Mouse (Mus musculus) embryo, embryonic 9.5 days (tissue): ENCODE measurements around the gene Fam222b.
"Not testable (repeated sequence)": the region's sequence is repeated elsewhere in the genome, so short reads cannot be mapped to it uniquely, and the experiment has no call there.

Experiments
- DNase-seq: peaks from one replicate; pipeline ENCODE4 v3.0.0-alpha.2; 2017; ENCODE audit errors: extremely low spot score

The Fam222b gene

DNA sequence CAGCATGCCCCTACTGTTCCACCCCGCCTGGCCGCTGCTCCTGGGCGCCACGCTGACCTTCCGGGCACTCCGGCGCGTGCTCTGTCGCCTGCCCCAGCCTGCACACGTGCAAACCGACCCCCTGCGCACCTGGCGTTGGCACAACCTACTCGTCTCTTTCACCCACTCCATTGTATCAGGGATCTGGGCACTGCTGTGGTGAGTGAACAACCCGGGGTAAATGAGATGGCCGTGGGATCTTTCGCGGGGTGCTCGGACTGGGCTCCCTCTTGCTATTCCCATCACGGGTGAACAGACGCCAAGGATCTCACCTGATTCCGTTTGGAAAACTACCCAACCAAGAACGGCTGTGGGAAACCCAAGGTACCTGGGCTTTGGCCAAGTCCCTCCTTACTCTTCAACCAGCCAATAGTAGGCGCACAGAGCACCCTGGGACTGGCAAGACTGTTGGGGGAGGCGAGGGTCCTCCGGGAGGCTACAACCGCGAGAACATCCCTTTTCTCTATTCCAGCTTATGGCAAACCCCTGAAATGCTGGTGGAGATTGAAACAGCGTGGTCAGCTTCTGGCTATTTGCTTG, 84.5 kb downstream of the Fam222b start:
- DNase-seq: peak; percentile 72

DNA sequence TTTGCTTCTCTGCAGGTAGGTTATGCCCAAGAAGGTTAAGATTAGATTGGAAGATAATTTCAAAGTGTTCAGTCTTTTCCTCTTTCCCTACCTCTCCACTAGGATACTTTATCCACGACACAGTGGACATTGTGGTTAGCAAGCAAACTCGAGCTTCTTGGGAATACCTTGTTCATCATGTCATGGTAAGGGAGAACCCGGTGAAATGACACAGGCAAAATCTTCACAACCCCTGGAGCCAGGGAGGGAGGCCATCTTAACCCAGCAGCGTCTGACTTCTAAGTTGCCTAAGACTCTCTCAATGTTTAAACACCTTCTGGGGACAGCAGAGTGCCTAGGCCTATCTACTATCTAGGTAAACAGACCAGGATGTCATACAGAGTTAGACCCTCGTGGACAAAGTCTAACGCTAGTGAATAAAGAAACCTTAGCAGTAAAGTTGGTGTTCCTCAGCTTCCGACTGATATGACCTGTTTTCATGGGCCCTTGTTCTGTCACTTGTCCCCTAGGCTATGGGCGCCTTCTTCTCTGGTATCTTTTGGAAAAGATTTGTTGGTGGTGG, 85.1 kb downstream of the Fam222b start:
- peak; percentile 61 for DNase-seq

DNA sequence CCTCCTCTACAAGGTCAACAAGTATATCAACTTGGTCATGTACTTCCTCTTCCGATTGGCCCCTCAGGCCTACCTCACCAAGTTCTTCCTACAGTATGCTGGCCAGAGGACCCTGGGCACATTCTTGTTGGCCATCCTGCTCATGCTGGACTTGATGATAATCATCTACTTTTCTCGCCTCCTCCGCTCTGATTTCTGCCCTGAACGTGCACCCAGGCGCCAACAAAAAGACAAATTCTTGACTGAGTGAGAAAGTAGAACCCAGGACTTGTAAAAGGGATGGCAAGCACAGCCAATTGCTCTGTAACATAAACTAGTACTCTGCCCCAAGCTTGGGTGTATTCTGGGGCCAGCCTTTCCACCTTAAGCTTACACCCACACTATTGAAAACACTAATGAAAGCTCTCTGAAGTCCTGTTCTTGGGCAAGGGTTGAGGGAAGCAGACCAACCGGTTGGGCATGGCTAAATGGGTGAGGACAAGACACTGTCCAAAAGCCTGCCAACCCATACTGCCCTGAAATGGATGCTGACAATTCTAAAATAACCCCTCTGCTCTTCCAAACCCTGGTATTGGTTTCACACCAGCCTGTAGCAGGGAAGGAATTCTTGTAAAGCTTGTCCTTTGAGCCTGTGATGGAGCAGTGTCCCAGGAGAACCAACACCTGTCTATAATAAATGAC, 85.8 kb downstream of the Fam222b start:
- no peak for DNase-seq

DNA sequence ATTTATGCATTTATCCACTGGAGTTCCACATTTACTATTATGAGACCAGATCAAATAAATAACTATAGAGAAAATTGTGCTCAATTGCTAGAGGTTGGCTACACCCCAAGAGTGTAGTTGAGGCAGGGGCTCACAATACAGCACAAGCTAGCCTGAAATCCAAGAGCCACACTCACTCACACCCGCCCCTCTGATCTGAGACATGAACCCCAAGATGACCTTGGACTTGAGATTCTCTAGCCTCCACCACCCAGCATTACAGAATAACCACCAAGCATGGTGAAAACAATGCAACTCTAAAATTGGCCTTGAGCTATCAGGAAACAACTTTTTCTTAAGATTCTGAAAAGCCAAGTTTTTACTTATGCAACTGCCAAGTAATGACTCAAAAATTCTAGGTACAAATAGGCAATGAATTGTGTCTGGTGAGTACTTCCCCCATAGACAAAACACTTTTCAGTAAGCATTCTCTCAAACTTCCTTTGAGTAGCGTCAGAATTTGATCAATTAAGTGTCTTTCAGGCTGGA, 87.4 kb downstream of the Fam222b start:
- DNase-seq: no peak

DNA sequence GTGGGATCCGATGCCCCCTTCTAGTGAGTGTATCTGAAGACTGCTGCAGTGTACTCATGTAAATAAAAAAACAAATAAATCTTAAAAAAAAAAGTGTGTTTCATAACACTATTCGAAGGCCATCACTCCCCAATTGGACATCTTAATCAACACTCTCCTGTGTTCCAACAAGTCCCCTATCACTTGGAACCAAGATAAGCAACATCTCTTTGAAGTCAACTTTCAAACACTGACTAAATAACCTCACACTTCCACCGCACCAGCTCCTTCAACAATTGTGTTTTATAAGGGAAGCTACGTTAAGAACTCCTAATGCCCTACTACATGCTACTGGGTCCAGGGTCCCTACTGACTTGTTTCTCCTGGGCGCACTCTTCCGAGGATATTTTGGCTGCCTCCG, 88.0 kb downstream of the Fam222b start:
- DNase-seq: no peak

DNA sequence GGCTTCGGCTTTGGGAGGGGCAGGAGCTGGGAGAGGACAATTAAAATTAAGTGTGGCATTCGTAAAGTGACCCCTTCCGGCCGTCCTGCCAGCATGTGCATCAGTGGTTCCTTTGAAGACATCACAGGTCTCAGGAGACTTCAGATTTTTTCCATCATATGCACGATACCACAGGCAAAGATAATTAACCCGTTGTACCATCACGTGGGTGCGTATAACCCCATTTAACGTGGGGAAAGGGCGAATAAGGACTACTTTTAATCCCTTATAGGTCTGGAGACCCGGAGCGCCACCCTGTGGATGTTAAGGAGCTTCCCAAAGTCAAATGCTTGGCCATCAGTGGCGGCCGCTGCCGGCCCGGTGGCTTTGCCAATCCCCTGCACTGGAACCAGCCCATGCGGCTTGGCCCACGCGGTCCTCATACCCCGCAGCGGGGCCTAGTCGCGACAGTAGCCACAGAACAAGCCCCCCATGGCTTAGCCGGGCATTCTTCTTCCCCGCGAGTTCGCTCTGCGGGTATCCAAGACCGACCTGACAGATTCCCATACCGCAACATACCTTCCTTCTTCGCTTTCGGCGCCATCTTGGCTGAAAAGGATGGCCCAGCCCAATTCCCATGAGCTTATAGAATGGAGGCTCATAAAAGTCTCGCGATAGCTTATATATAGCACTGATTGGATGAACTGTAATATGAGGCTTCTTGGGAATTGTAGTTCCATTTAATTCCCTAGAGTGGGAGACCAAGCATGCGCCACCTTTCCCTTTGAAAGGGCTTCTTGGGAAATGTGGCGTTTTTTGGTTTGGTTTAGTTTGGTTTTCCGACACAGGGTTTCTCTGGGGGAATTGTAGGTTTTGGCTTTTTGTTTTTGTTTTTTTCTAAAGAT, 88.7 kb downstream of the Fam222b start, which contains the start of gene Rpl23a:
Gene Rpl23a (minus strand): TSS at position 624 of the 884 bp plus-strand sequence.
- DNase-seq: peak; percentile 91

DNA sequence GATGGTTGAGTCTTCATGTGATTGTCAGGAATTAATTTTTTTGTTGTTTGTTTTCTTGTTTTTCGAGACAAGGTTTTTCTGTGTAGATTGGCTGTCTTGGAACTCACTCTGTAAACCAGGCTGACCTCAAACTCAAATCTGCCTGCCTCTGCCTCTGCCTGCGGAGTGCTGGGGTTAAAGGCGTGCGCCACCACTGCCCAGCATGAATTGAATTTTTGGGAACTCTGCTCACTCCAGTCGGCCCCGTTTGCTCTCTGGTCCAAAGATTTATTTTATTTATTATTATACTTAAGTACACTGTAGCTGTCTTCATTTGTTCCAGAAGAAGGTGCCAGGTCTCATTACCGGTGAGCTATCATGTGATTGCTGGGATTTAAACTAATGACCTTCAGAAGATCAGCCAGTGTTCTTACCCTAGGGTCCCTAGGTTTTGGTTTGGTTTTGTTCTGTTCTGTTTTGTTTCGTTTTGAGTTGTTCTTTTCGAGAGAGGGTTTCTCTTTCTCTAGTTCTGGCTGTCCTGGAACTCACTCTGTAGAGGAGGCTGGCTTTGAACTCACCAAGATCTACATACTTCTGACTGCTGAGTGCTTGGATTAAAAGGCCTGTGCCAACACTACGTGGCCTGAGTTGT, 89.5 kb downstream of the Fam222b start:
- no peak for DNase-seq

DNA sequence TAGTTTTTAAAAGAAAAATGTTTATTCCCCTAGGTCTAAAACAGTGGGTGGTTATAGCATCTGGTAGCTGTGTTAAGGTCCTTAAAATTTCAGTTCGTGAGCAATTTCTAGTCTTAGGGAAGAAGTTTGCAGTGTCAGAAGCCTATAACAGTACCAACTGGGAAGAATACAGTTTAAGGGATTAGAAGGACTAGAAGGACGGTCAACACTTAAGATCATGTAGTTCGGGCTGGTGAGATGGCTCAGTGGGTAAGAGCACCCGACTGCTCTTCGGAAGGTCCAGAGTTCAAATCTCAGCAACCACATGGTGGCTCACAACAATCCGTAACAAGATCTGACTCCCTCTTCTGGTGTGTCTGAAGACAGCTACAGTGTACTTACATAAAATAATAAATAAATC, 90.2 kb downstream of the Fam222b start:
- not testable (repeated sequence) for DNase-seq

DNA sequence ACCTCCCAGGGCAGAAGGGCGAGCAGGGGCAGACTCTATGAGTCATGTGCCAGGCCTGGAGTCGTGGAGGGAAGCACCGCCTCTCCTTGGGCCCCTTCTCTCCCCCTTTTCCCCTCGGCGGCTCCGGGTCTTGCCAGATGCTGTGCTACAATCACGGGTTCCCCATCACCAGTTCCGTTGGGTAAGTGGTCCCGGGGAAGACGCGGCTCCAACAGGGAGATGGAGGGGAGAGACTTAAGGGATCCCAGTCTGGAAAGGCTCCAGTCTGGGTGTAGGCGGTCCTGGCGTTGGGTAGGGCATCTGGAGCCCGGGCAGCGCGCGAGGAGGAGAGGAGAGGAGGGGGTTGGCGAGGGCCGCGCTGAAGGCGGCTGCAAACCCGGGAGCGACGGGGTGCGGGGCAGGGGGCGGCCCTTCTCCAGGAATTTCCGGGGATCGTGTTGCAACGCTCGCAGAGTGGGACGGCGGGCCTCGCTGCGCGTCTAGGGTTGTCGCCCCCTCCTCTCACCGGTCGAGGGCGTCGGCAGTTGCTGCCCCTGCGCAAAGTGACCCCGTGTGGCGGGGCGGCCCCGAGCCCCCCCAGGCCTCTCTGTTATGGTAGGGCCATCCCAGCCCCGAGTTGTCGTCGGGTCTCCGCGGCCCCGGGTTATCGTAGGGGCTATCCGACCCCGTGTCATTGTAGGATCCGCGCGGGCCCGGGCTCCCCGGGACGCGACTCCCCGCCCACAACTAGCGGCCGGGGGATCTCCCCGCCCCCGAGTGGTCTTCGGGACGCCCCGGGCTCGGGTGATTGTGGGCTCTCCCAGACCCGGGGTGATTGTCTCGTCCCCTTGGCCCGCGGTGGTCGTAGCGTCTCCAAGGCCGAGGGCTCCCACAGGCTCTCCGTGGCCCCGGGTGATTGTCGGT, 94.1 kb downstream of the Fam222b start, which contains the start of gene Rab34:
Gene Rab34 (plus strand): TSS at position 100 of the 903 bp plus-strand sequence.
- DNase-seq: peak; percentile 92

DNA sequence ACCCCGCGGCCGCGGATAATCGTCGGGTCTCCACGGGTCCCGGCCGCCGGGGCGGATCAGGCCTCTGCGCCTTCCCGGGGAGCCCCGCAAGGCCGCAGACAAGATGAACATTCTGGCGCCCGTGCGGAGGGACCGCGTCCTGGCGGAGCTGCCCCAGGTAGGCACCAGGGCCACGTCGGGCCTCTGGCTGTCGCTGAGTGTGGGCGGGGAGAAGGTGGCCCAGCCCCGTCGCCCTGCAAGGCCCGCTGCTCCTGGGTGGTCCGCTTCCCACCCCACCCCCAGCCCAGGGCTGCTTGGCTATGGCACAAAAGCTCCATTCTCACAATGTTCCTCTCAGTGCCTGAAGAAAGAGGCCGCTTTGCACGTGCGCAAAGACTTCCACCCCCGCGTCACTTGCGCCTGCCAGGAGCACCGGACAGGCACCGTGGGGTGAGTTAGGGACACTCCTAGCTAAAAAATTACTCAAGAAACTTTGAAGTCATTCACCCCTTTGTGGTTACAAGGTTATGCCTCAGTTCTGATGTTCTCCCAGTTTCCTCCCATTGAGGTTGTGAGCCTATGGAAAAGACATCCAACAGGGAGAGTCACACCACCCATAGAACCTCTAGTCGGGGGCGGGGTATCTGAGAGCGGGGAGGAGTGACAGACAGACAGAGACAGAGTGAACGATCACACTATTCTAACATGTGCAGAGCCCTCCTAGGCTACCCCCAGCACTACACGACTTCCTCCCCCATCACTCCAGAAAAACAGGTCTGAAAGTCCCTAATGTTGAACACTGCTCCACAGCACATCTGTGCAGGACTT, 95.0 kb downstream of the Fam222b start:
- DNase-seq: peak; percentile 94

DNA sequence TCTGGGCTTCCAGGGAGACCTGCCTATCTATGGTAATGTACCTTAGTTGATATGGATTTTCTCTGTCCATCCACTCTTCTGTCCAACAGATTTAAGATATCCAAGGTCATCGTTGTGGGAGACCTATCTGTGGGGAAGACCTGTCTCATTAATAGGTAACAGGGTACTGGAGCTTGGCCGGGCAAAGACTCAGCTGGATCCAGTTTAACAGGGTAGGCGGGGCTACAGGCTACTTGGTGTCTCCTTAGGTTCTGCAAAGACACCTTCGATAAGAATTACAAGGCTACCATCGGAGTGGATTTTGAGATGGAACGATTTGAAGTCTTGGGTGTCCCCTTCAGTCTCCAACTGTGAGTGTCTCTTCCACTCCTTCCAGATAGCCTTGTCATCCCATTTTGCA, 95.6 kb downstream of the Fam222b start:
- no peak for DNase-seq

DNA sequence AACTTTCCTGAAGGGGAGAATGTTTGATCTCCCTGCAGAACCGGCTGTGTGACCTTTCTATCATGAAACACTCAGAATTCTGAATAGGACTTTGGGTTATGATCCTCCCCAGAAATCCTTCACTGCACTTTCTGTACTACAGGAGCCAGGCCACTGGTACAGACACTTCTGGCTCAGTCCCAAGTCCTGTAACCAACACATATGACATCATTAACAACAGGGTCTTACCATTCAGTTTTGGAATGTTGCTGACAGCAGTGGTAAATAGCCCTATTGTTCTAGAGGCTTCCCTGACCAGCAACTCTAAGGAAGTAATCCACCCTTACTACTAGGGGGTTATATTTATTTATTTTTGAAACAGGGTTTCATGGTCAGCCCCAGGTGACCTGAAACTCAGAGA, 98.7 kb downstream of the Fam222b start, which contains the start of gene Proca1:
Gene Proca1 (plus strand): TSS at position 280 of the 400 bp plus-strand sequence.
- no peak for DNase-seq

DNA sequence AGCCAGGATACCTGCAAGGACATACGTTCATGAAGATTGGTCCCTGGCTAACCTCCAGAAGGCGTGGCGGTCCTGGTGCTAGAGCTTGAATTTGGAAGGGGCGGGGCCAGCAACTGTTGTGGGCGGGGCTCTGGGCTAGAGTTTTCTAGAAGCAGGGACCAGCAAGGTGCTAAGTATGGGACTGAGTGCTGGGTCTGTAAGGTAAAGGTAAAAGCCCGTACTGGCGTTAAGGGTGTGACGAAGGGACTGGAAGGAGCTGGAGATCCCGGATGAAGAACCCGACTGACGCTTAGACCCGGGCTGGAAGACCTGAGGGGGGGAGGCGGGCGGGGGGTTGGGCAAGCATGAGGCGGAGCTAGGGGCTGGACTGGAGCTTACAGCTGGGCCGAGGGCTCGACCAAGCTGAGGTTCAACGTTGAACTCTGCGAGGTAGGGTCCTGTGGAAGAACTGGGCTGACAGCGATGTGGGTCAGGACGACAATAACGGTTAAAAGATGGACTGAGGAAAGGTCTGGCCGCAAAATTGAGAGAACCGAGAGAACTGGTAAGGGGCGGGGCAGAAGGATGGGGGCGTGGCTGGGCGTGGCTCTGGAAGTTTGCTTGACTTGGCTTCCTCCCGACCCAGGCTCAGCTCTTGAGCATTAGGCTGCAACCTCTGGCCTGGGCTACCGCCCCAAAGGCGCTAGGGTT, 100.1 kb downstream of the Fam222b start:
- peak; percentile 85 for DNase-seq

DNA sequence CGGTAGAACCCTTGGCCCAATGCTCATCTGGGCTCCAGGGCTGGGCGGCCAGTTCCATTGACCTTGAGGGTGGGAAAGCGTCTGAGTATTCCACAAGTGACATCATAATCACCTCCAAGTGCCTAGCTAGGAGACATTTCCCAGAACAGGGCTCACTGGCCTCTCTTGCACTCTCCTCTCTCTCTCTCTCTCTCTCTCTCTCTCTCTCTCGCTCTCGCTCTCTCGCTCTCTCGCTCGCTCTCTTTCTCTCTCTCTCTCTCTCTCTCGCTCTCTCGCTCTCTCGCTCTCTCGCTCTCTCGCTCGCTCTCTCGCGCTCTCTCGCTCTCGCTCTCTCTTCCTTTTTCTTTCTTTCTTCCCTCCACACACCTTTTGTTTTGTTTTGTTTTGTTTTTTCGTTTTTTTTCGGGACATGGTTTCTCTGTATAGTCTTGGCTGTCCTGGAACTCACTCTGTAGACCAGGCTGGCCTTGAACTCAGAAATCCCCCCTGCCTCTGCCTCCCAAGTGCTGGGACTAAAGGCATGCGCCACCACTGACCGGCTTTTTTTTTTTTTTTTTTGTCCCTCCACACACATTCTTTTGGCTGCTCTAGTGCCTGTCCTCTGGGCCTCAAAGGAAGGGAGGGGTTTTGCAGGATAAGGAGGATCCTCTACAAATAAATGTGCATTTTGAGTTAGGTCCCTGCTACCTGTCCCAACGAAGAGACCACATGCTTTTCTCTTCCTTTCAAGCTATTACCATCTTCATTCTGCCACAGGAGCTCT, 100.8 kb downstream of the Fam222b start:
- DNase-seq: no peak

DNA sequence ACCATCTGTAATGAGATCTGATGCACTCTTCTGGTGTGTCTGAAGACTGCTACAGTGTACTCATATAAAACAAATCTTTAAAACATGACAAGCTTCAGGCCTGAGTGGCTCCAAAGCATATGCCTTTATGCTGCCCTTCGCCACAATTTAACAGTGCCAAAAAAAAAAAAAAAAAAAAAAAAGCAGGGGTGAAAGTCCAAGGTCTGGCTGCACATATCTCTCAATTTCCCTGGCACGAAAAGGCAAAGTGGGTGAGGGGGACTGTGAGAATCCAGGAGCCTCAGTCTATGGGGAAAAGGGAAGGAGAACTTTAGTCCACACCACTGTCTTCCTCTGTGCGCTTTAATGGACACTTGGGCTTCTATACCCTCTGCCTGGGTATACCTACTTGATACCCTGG, 107.9 kb downstream of the Fam222b start:
- no peak for DNase-seq

DNA sequence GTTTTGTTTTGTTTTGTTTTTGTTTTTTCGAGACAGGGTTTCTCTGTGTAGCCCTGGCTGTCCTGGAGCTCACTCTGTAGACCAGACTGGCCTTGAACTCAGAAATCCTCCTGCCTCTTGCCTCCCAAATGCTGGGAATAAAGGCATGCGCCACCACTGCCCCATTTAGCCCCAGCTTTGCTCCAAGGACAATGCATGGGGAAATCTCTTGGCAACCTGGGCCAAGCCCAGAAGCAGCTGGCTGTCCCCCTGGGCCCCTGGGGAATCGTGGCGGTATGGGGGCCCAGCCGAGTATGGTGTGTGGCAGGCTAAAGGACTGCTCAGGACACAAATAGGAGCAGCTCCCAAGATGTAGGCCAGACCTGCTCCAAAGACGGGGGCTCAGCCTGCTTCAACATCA, 109.8 kb downstream of the Fam222b start:
- no peak for DNase-seq

DNA sequence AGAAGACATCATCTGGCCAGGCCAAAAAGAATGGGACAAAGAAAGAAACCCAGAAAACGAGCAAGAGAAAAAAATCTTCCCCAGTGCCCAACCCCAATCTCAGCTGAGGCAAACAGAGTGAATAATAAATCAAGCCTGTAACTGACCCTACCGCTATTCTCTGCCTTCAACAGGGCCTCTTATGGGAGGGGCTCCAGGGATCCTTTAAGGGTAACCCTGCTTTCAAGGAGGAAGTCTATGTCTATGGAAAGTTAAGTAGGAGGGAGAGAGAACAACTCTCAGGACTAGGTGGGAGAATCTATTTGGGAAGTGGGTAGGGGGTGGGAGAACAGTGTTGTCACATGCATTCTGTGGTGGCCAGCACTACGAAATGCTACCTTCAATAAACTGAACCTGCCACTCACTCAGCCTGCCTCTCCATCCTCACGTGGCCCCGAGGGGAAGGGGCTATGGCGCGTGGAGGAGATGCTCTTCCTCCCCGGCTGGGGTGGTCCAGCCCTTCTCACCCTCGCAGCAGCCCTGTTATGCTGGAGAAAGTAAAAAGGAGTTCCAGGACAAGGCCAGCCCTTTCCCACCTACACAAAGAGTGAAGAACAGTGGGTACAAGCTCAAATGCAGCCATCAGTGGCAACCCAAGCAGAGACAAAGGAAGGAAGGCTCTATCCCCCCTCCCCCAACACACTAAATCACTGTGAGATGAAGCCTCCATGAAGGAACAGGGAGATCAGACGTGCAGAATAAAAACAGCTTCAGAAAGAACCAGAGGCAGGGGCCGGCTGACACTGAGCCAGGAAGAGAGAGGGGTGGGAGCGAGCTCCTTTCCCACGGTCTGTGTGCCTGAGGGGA, 111.1 kb downstream of the Fam222b start:
- DNase-seq: peak; percentile 39
